Mouse (Mus musculus) inflammation-experienced regulatory T-cells, adult 6 months (primary cell): ENCODE results near the gene Zfp865. TPM values are rescaled to one million over a fixed set of nuclear protein-coding genes. Genes with fewer than 3 reads are reported as not detected.
A peak's percentile ranks its signal among the peaks of the same experiment; 100 is the strongest.
"Not testable (repeated sequence)": the region's sequence is repeated elsewhere in the genome, so short reads cannot be mapped to it uniquely, and the experiment has no call there.

Source experiments
- ATAC-seq: one replicate; pipeline ENCODE4 v1.8.0; 2017
- polyA plus RNA-seq, 3 experiments: library from polyadenylated mRNA; unstranded; fragments of 100-300 nt; shearing (Covaris generic); gene quantifications; one replicate each; pipeline ENCODE4 v1.2.1; 2017

The Zfp865 gene
- polyA plus RNA-seq, 3 experiments from 2014 or later: 2.5 to 6.7 (median 5.2) TPM

- ATAC-seq: peak; percentile 64
Measured at GRCm38 (mm10) chr7:5051193-5052192, 31.3 kb downstream of the Zfp865 start, which contains the start of gene Zfp580. Gene Zfp580, plus strand, starts transcription at chr7:5051538.

GRCm38 (mm10) chr7:5052438-5052837 is 32.3 kb downstream of the Zfp865 start:
- peak; percentile 27 for ATAC-seq

- ATAC-seq: no peak
Measured at GRCm38 (mm10) chr7:5052931-5053343, 32.8 kb downstream of the Zfp865 start.

GRCm38 (mm10) chr7:5053456-5054179 is 33.4 kb downstream of the Zfp865 start:
- no peak for ATAC-seq

GRCm38 (mm10) chr7:5056651-5057263 is 36.6 kb downstream of the Zfp865 start:
- no peak for ATAC-seq

- ATAC-seq: no peak
Measured at GRCm38 (mm10) chr7:5057381-5057780, 37.2 kb downstream of the Zfp865 start.

- no peak for ATAC-seq
Measured at GRCm38 (mm10) chr7:5057804-5058203, 37.6 kb downstream of the Zfp865 start.

GRCm38 (mm10) chr7:5058631-5059030 is 38.5 kb downstream of the Zfp865 start:
- ATAC-seq: no peak

- no peak for ATAC-seq
Measured at GRCm38 (mm10) chr7:5059421-5059820, 39.2 kb downstream of the Zfp865 start.

GRCm38 (mm10) chr7:5060239-5060731 is 40.1 kb downstream of the Zfp865 start:
- no peak for ATAC-seq

GRCm38 (mm10) chr7:5060944-5061773 is 41.0 kb downstream of the Zfp865 start:
- ATAC-seq: peak; percentile 78

GRCm38 (mm10) chr7:5061774-5062359 is 41.7 kb downstream of the Zfp865 start, which contains the start of gene U2af2:
Gene U2af2, plus strand, starts transcription at chr7:5062143.
- peak; percentile 29 for ATAC-seq

GRCm38 (mm10) chr7:5062360-5063001 is 42.3 kb downstream of the Zfp865 start:
- ATAC-seq: peak; percentile 7

GRCm38 (mm10) chr7:5064886-5065285 is 44.7 kb downstream of the Zfp865 start:
- ATAC-seq: no peak

GRCm38 (mm10) chr7:5073586-5073985 is 53.4 kb downstream of the Zfp865 start:
- no peak for ATAC-seq

GRCm38 (mm10) chr7:5074984-5075383 is 54.8 kb downstream of the Zfp865 start:
- ATAC-seq: no peak

GRCm38 (mm10) chr7:5076931-5077330 is 56.8 kb downstream of the Zfp865 start:
- no peak for ATAC-seq

- ATAC-seq: not testable (repeated sequence)
Measured at GRCm38 (mm10) chr7:5079365-5080009, 59.3 kb downstream of the Zfp865 start.

- ATAC-seq: peak; percentile 98
Measured at GRCm38 (mm10) chr7:5080010-5080751, 60.0 kb downstream of the Zfp865 start, which contains the start of gene Epn1. Gene Epn1, plus strand, starts transcription at chr7:5080235.
